Mouse (Mus musculus): Measurements from ENCODE around the gene Kcng1.
A peak's percentile ranks its signal among the peaks of the same experiment; 100 is the strongest.

The Kcng1 gene

GRCm38 (mm10) chr2:168260124-168260523 is 21.4 kb downstream of the Kcng1 start:
- DNase-seq (ENCODE audit: low spot score in 2 of 2), result no peak

GRCm38 (mm10) chr2:168259046-168259445 is 22.5 kb downstream of the Kcng1 start:
- DNase-seq (ENCODE audit: low spot score in 2 of 2), result no peak

- DNase-seq (ENCODE audit: low spot score in 2 of 2), result no peak
Measured at GRCm38 (mm10) chr2:168257188-168257587, 24.3 kb downstream of the Kcng1 start.

GRCm38 (mm10) chr2:168256506-168256905 is 25.0 kb downstream of the Kcng1 start:
- DNase-seq (ENCODE audit: low spot score in 2 of 2), result no peak

- peak; percentile 65 to 85 for DNase-seq (ENCODE audit: low spot score in 2 of 2)
Measured at GRCm38 (mm10) chr2:168253822-168254221, 27.7 kb downstream of the Kcng1 start.

DNA sequence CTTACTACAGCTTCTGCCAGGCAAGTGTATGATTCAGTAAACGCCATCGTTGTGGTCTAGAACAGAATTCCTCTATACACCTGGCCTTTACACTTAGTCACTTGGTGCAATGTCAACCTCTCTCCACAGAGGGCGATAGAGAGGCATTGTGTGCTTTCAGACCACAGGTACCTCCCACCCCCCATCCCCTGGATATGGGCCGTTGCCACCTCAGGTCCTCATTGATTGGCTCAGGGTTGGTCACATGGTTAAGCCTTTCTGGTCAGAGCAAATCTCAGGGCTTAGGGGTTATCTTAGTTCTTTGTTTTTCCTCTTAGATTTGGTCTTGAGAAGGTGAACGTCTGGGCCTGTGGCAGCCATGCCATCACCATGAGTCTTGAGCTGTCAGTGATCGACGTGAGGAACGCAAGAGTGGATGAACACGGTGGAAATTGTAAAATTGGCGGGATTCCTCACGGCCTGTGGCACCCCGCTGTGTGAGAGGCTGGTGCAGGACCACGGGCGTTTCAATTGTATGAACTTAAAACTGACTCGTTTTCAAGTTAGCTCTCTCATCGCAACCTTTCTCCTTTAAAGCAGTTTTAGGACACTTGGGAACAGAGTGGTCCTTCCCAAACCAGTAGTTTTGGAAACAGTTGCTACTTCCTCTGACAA is 28.8 kb downstream of the Kcng1 start:
- no peak for DNase-seq (ENCODE audit: low spot score in 2 of 2)

- peak; percentile 87 to 91 for DNase-seq (ENCODE audit: low spot score in 2 of 2)
Measured at GRCm38 (mm10) chr2:168250270-168250669, 31.3 kb downstream of the Kcng1 start.

GRCm38 (mm10) chr2:168248856-168249245 is 32.7 kb downstream of the Kcng1 start:
- DNase-seq (ENCODE audit: low spot score in 2 of 2), result no peak

GRCm38 (mm10) chr2:168248167-168248855 is 33.2 kb downstream of the Kcng1 start:
- no peak for DNase-seq (ENCODE audit: low spot score in 2 of 2)

GRCm38 (mm10) chr2:168245571-168245970 is 36.0 kb downstream of the Kcng1 start:
- no peak for DNase-seq (ENCODE audit: low spot score in 2 of 2)

- no peak for DNase-seq (ENCODE audit: low spot score in 2 of 2)
Measured at GRCm38 (mm10) chr2:168243278-168243677, 38.3 kb downstream of the Kcng1 start.

- DNase-seq (ENCODE audit: low spot score in 2 of 2), result no peak
Measured at GRCm38 (mm10) chr2:168242841-168243240, 38.7 kb downstream of the Kcng1 start.

- DNase-seq (ENCODE audit: low spot score in 2 of 2), result no peak
Measured at GRCm38 (mm10) chr2:168238335-168238734, 43.2 kb downstream of the Kcng1 start.

DNA sequence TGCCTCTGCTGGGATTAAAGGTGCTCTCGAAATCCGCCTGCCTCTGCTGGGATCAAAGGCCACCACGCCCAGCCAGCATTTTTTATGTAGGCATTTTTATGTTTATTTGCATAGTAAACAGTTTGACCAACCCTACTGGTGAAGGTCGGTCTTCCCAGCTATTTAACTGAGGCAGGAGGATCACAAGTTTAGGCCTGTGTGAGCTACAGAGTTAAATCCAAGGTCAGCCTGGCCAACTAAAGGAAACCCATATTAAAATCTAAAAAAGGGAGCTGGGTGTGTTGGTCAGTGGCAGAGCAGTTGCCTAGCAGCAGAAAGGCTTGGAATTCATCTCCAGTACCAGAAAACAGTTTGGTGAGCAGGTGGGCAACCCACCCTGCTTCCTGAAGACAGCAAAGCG is 48.2 kb downstream of the Kcng1 start:
- DNase-seq (ENCODE audit: low spot score in 2 of 2), result no peak

GRCm38 (mm10) chr2:168231471-168231829 is 50.1 kb downstream of the Kcng1 start:
- DNase-seq (ENCODE audit: low spot score in 2 of 2), result no peak

DNA sequence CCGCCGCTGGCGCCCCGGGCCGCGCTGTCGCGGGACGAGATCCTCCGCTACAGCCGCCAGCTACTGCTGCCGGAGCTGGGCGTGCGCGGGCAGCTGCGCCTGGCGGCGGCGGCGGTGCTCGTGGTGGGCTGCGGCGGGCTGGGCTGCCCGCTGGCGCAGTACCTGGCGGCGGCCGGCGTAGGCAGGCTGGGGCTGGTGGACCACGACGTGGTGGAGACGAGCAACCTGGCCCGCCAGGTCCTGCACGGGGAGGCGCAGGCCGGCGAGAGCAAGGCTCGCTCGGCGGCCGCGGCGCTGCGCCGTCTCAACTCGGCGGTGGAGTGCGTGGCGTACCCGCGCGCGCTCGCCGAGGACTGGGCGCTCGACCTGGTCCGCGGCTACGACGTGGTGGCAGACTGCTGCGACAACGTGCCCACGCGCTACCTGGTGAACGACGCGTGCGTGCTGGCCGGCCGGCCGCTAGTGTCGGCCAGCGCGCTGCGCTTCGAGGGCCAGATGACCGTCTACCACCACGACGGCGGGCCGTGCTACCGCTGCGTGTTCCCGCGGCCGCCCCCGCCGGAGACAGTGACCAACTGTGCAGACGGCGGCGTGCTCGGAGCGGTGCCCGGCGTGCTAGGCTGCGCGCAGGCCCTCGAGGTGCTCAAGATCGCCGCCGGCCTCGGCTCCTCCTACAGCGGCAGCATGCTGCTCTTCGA is 50.6 kb downstream of the Kcng1 start:
- DNase-seq (ENCODE audit: low spot score in 2 of 2), result peak in 1 of 2 experiments; percentile 46

GRCm38 (mm10) chr2:168230026-168230728 is 51.4 kb downstream of the Kcng1 start, which contains the start of the genes Gm20716, Dpm1 and Mocs3:
Gm20716 (minus strand) TSS chr2:168230364.
Dpm1 (minus strand) TSS chr2:168230591.
Mocs3 (plus strand) TSS chr2:168230622.
- DNase-seq (ENCODE audit: low spot score in 2 of 2), result peak; percentile 89 to 92

DNA sequence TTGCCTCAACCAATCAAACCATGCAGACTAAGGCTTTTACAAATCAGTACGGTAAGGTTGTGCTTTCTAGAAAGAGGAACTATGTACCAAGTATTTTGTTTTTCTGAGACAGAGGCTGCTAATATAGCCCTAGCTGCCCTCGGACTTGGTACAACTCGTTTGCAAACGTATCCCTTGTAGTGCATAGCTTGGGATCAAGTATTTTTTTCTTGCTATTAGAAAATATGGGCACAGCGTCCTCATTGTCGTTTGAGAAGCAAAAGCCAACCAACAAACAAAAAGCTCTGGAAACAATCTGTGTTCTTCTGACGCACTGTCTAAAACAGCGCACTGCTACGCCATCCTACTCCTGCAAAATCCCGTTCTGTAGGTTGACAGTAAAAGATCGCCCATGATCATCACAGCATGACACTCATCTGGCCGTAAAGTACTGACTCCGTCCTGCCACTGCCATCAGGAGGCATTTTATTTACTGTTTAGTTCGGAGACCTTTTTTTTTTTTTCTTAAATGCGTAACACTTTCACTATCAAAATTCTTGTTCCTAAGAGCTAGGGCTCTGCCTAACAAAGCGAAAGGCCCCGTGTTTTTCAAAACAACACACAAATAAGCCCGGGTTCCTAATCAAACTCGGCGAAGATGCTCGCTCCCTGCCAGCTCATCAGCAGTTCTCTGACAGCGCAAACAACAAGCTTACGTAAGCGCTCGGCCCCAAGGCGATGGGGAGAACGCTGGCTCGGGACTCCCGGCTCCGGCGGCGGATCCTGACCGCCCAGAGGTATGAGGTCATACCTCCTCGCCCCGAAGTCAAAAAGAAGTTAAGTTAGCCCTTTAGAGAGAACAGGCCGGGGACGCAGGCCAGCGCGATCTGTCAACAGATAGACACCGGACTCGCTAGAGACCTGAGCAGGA is 52.2 kb downstream of the Kcng1 start:
- peak in 1 of 2 experiments; percentile 48 for DNase-seq (ENCODE audit: low spot score in 2 of 2)

GRCm38 (mm10) chr2:168223326-168223725 is 58.2 kb downstream of the Kcng1 start:
- DNase-seq (ENCODE audit: low spot score in 2 of 2), result no peak

- DNase-seq (ENCODE audit: low spot score in 2 of 2), result no peak
Measured at GRCm38 (mm10) chr2:168213788-168214397, 67.6 kb downstream of the Kcng1 start.
